Mouse (Mus musculus): ENCODE results near the gene Baiap2. TPM values are rescaled to one million over a fixed set of nuclear protein-coding genes. Genes with fewer than 3 reads are reported as not detected.
A peak's percentile ranks its signal among the peaks of the same experiment; 100 is the strongest.

Gene Baiap2
- polyA plus RNA-seq, 1 experiment from 2014 or later: 21.4 TPM

GRCm38 (mm10) chr11:120055953-120056732 is 113.6 kb downstream of the Baiap2 start:
- no peak for TF ChIP-seq CTCF (IDR thresholded peaks at IDR 0.05; ENCODE audit: low read depth)
- 82% methylated on average over 12 of the region's 12 CpGs for WGBS
- H3K36me3 ChIP-seq (ENCODE audit: insufficient read depth, low read length): no peaks in the 10 kb centered on the region
- ATAC-seq (replicated peaks; ENCODE audit: low FRiP score, low read depth): no peak
- H3K4me2 ChIP-seq (ENCODE audit: low read length): no peak overlapping the region
- no peaks in the 10 kb centered on the region; the same call in 1 of the 2 replicates for H3K4me1 ChIP-seq (replicated peaks; ENCODE audit: insufficient read depth, low read length)
- DNase-seq (ENCODE audit: low spot score): no peak
- H3K27ac ChIP-seq: no peak overlapping the region
- no peak overlapping the region for H3K9ac ChIP-seq (ENCODE audit: low read depth, low read length)
- H3K4me3 ChIP-seq (replicated peaks; ENCODE audit: low read depth, low read length): no peak overlapping the region
- H3K9me3 ChIP-seq (replicated peaks; ENCODE audit: low read length): no peaks in the 10 kb centered on the region
- H3K27me3 ChIP-seq (ENCODE audit: insufficient read depth, low read length): no peaks in the 10 kb centered on the region

MicroRNAs within 50 kb of the gene (microRNA counts, 519-probe panel; counts per million panel counts)
- microRNA mmu-miR-338-3p (2,818 counts per million, percentile 69 among the panel's probes with 10 or more counts), microRNA mmu-miR-338-5p (330 counts per million, percentile 68 among the panel's probes with 10 or more counts)

Small RNAs within 50 kb of the gene (microRNA-seq; reads per million reads assigned to microRNA genes)
- gene Mir3065: not detected
- gene Mir338: not detected

Other genes starting within 250 kb of the Baiap2 start
- 120 and 125 TPM in 2 replicates for gene Chmp6, start 29.3 kb upstream of the Baiap2 start, polyA plus RNA-seq (2015; fragmentation: Nextera tagmentation; extraction: Ambion mirVana)
- gene Aatk, start 104.4 kb downstream of the Baiap2 start, polyA plus RNA-seq (2015; fragmentation: Nextera tagmentation; extraction: Ambion mirVana): 1.4 TPM in 2 replicates
- 14.3 and 15.5 TPM in 2 replicates for gene Cep131, start 144.1 kb downstream of the Baiap2 start, polyA plus RNA-seq (2015; fragmentation: Nextera tagmentation; extraction: Ambion mirVana)
- gene Tepsin, start 156.0 kb downstream of the Baiap2 start, polyA plus RNA-seq (2015; fragmentation: Nextera tagmentation; extraction: Ambion mirVana): 10.8 and 12.1 TPM in 2 replicates
- 107 and 130 TPM in 2 replicates for gene Ndufaf8, start 156.2 kb downstream of the Baiap2 start, polyA plus RNA-seq (2015; fragmentation: Nextera tagmentation; extraction: Ambion mirVana)
- gene Slc38a10, start 208.6 kb downstream of the Baiap2 start, polyA plus RNA-seq (2015; fragmentation: Nextera tagmentation; extraction: Ambion mirVana): 94.0 and 105 TPM in 2 replicates

All from kidney, postnatal 0 days (tissue).